Mouse (Mus musculus) hindbrain, embryonic 10.5 days (tissue): ENCODE data around the gene Macf1. TPM values are rescaled to one million over a fixed set of nuclear protein-coding genes. Genes with fewer than 3 reads are reported as not detected.

Experiments used
- DNase-seq: peaks from one replicate; pipeline ENCODE4 v3.0.0-alpha.2; 2017; ENCODE audit warnings: low spot score
- H3K27ac ChIP-seq: fragments of 300-500 bp; sonication (generic); 2 replicates; pipeline ENCODE4 v1.5.1; 2016; ENCODE audit warnings: mild to moderate bottlenecking, moderate library complexity
- H3K27me3 ChIP-seq: fragments of 300-500 bp; sonication (generic); 2 replicates; pipeline ENCODE4 v1.6.1; 2016; ENCODE audit warnings: mild to moderate bottlenecking; ENCODE audit not compliant: poor library complexity, insufficient read depth, severe bottlenecking
- H3K36me3 ChIP-seq: fragments of 300-500 bp; sonication (generic); 2 replicates; pipeline ENCODE4 v1.6.1; 2016; ENCODE audit warnings: mild to moderate bottlenecking, moderate library complexity
- H3K4me1 ChIP-seq: fragments of 300-500 bp; sonication (generic); replicated peaks from 2 replicates; pipeline ENCODE4 v1.6.1; 2016; ENCODE audit warnings: mild to moderate bottlenecking
- H3K4me3 ChIP-seq: fragments of 300-500 bp; sonication (generic); 2 replicates; pipeline ENCODE4 v1.5.1; 2016; ENCODE audit warnings: mild to moderate bottlenecking, moderate library complexity
- H3K9me3 ChIP-seq: fragments of 300-500 bp; sonication (generic); 2 replicates; pipeline ENCODE4 v1.6.1; 2016; ENCODE audit warnings: mild to moderate bottlenecking, moderate library complexity
- WGBS: fragments of 180-500 bp; shearing (Covaris S2); methylation state at CpG from one replicate; pipeline ENCODE4 v1.1.7; 2016; 5-methylcytosine and 5-hydroxymethylcytosine counted together
- polyA plus RNA-seq: library from polyadenylated mRNA; unstranded; fragments of >200 nt; fragmentation: Nextera tagmentation; extraction: Ambion mirVana; gene quantifications from 2 replicates; pipeline ENCODE4 v1.2.1, GENCODE M21; 2016

Macf1 gene
- polyA plus RNA-seq, 1 experiment from 2014 or later = 36.5 TPM

- no peaks in the 10 kb centered on the region for H3K27me3 ChIP-seq
- H3K9me3 ChIP-seq = no peaks in the 10 kb centered on the region
- peak overlapping the region; percentile 71 for H3K4me3 ChIP-seq
- under 1% methylated on average over 69 of the region's 69 CpGs for WGBS
- H3K27ac ChIP-seq = peak overlapping the region; percentile 95
- DNase-seq = peak; percentile 95
- H3K4me1 ChIP-seq = peaks cover 58% of the 10 kb centered on the region
- peaks cover 31% of the 10 kb centered on the region for H3K36me3 ChIP-seq
Measured at GRCm38 (mm10) chr4:123411732-123412527, 272.2 kb downstream of the Macf1 start.

- Histone ChIP-seq H3K27ac (peak overlapping the region; percentile 95), H3K9me3 (no peaks in the 10 kb centered on the region), H3K4me1 (peaks cover 66% of the 10 kb centered on the region), H3K4me3 (peak overlapping the region; percentile 71), H3K27me3 (no peaks in the 10 kb centered on the region), H3K36me3 (peaks cover 37% of the 10 kb centered on the region)
- no peak for DNase-seq
- 4% methylated on average over 36 of the region's 36 CpGs for WGBS
Measured at GRCm38 (mm10) chr4:123411006-123411731, 273.0 kb downstream of the Macf1 start.

GRCm38 (mm10) chr4:123409752-123410151 is 274.4 kb downstream of the Macf1 start:
- Histone ChIP-seq H3K4me3 (peak overlapping the region; percentile 6; the same call in 1 of the 2 replicates), H3K9me3 (no peaks in the 10 kb centered on the region), H3K4me1 (peaks cover 80% of the 10 kb centered on the region), H3K36me3 (peaks cover 46% of the 10 kb centered on the region), H3K27me3 (no peaks in the 10 kb centered on the region), H3K27ac (peak overlapping the region; percentile 50; the same call in 1 of the 2 replicates)
- no peak for DNase-seq
- 86% methylated on average over 1 of the region's 1 CpGs for WGBS

- Histone ChIP-seq H3K36me3 (peaks cover 50% of the 10 kb centered on the region), H3K4me3 (no peak overlapping the region), H3K27me3 (no peaks in the 10 kb centered on the region), H3K27ac (no peak overlapping the region), H3K4me1 (peaks cover 84% of the 10 kb centered on the region), H3K9me3 (no peaks in the 10 kb centered on the region)
- 82% methylated on average over 3 of the region's 3 CpGs for WGBS
- no peak for DNase-seq
Measured at GRCm38 (mm10) chr4:123409034-123409692, 275.0 kb downstream of the Macf1 start.

DNA sequence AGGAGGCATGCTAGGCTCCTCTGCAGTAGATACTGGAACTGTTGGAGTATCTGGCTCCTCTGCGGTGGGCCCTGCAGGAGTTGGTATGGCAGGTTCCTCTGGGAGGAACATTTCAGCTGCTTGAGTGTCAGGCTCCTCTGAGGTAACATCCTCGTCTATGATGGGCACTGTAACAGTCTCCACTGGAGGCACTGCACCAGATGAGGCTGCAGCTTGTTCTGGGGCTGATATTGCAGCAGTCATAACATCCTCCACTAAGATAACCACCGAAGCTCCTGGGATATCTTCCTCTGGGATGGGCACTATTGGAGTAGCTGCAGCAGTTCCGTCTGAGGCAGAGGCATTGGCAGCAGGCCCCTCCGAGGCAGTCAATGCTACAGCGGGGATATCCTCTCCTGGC is 276.4 kb downstream of the Macf1 start:
- Histone ChIP-seq H3K4me3 (peak overlapping the region; percentile 29), H3K36me3 (peaks cover 50% of the 10 kb centered on the region), H3K27me3 (no peaks in the 10 kb centered on the region), H3K4me1 (peaks cover 90% of the 10 kb centered on the region), H3K27ac (0 out of 2 replicates have a peak overlapping the region, but pooled peaks have one; percentile 12), H3K9me3 (no peaks in the 10 kb centered on the region)
- DNase-seq = no peak
- WGBS = 83% methylated on average over 6 of the region's 6 CpGs

DNA sequence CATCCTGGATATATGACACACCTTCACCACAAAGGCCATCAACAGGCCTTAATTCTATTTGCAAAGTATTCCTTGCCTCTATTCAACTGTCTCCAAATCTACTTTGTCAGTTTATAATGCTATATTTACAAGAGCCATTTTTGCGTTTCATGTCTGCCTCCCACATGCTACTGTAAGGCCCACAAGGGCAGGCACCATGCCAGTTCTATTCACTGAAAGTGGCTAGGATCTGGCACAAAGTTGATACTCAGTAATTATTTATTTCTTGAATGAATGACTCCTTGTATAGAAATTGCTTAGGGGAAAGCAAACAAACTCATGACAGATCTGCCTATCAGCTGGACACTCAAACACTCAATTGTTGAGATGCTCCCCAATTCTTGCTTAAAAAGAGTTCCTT is 280.1 kb downstream of the Macf1 start:
- H3K4me3 ChIP-seq = no peak overlapping the region
- WGBS = 91% methylated on average over 1 of the region's 1 CpGs
- H3K27ac ChIP-seq = no peak overlapping the region
- no peaks in the 10 kb centered on the region for H3K27me3 ChIP-seq
- no peaks in the 10 kb centered on the region for H3K9me3 ChIP-seq
- peaks cover 54% of the 10 kb centered on the region for H3K4me1 ChIP-seq
- H3K36me3 ChIP-seq = peaks cover 69% of the 10 kb centered on the region
- no peak for DNase-seq

GRCm38 (mm10) chr4:123402244-123402643 is 281.9 kb downstream of the Macf1 start:
- Histone ChIP-seq H3K27me3 (no peaks in the 10 kb centered on the region), H3K27ac (no peak overlapping the region), H3K4me3 (no peak overlapping the region), H3K9me3 (no peaks in the 10 kb centered on the region), H3K36me3 (peaks cover 68% of the 10 kb centered on the region), H3K4me1 (peaks cover 36% of the 10 kb centered on the region)
- 91% methylated on average over 1 of the region's 1 CpGs for WGBS
- no peak for DNase-seq

DNA sequence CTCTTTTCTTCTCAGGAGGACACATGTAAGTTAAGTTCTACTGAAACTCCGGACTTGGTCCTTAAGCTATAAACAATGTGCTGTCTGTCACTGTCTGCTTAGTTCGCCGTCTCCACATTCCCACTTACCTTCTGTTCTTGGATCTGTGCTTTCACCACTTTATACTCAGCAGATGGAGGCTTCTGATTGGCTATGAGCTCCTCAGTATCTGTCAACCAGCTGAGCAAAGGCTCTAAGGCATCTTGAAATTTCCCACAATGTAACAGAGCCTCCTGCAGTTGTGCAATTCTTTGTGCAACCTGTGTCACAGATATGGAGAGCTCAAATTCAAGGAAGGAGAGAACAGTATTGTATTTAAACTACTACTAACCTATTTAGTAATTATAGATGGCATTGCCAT is 282.9 kb downstream of the Macf1 start:
- peaks cover 69% of the 10 kb centered on the region for H3K36me3 ChIP-seq
- H3K4me1 ChIP-seq = peaks cover 26% of the 10 kb centered on the region
- no peaks in the 10 kb centered on the region for H3K27me3 ChIP-seq
- H3K4me3 ChIP-seq = no peak overlapping the region
- H3K9me3 ChIP-seq = no peaks in the 10 kb centered on the region
- WGBS = 85% methylated on average over 3 of the region's 3 CpGs
- no peak overlapping the region for H3K27ac ChIP-seq
- DNase-seq = no peak

GRCm38 (mm10) chr4:123397643-123398434 is 286.3 kb downstream of the Macf1 start:
- Histone ChIP-seq H3K9me3 (no peaks in the 10 kb centered on the region), H3K27me3 (no peaks in the 10 kb centered on the region), H3K4me1 (no peaks in the 10 kb centered on the region), H3K27ac (no peak overlapping the region), H3K4me3 (no peak overlapping the region), H3K36me3 (peaks cover 90% of the 10 kb centered on the region)
- 92% methylated on average over 5 of the region's 5 CpGs for WGBS
- no peak for DNase-seq

DNA sequence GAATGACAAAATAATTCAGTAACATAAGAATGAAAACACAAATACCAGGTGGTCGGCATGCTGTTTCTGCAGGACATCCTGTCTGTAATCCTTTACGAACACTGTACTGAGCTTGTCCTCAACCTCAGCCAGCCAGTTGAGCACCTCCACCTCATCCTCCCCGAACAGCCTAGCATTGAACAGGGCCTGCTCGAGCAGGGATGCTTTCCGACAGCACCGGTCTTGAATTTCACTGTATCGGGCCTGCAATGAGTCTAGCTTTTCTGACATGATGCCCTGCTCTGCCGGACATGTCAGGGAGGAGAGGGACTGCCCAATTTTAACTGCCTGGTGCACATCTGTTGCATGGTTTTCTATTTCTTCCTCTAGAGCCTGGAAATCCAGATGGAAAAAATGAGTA is 287.1 kb downstream of the Macf1 start:
- no peak for DNase-seq
- no peaks in the 10 kb centered on the region for H3K9me3 ChIP-seq
- peaks cover 97% of the 10 kb centered on the region for H3K36me3 ChIP-seq
- no peaks in the 10 kb centered on the region for H3K27me3 ChIP-seq
- 95% methylated on average over 8 of the region's 8 CpGs for WGBS
- H3K27ac ChIP-seq = no peak overlapping the region
- H3K4me3 ChIP-seq = no peak overlapping the region
- no peaks in the 10 kb centered on the region for H3K4me1 ChIP-seq

GRCm38 (mm10) chr4:123395435-123396000 is 288.6 kb downstream of the Macf1 start:
- DNase-seq = no peak
- no peak overlapping the region for H3K27ac ChIP-seq
- no peaks in the 10 kb centered on the region for H3K9me3 ChIP-seq
- peaks cover 98% of the 10 kb centered on the region for H3K36me3 ChIP-seq
- H3K4me1 ChIP-seq = no peaks in the 10 kb centered on the region
- no peaks in the 10 kb centered on the region for H3K27me3 ChIP-seq
- no peak overlapping the region for H3K4me3 ChIP-seq
- 100% methylated on average over 2 of the region's 2 CpGs for WGBS

- Histone ChIP-seq H3K36me3 (peaks cover 98% of the 10 kb centered on the region), H3K27me3 (no peaks in the 10 kb centered on the region), H3K4me3 (no peak overlapping the region), H3K9me3 (no peaks in the 10 kb centered on the region), H3K4me1 (no peaks in the 10 kb centered on the region), H3K27ac (no peak overlapping the region)
- 95% methylated on average over 5 of the region's 5 CpGs for WGBS
- DNase-seq = no peak
Measured at GRCm38 (mm10) chr4:123394878-123395277, 289.3 kb downstream of the Macf1 start.
